Mouse (Mus musculus): ENCODE measurements around the gene Ttyh3. TPM values are rescaled to one million over a fixed set of nuclear protein-coding genes. Genes with fewer than 3 reads are reported as not detected.

Gene Ttyh3
- polyA plus RNA-seq, 1 experiment from 2014 or later, result 86.7 TPM

- no peak overlapping the region for H3K4me2 ChIP-seq (ENCODE audit: low read length)
- DNase-seq (no peak), ATAC-seq (ENCODE audit: low FRiP score, low TSS enrichment) (no peak)
- 14% methylated on average over 9 of the region's 9 CpGs for WGBS
- no peaks in the 10 kb centered on the region for H3K27me3 ChIP-seq (ENCODE audit: control insufficient read depth, insufficient read depth, low read length)
- H3K27ac ChIP-seq (replicated peaks; ENCODE audit: low read depth, low read length), result no peak overlapping the region
- H3K9ac ChIP-seq (replicated peaks; ENCODE audit: low read length), result no peak overlapping the region
- no peak overlapping the region for H3K4me3 ChIP-seq (replicated peaks; ENCODE audit: low read depth, low read length)
- H3K36me3 ChIP-seq (ENCODE audit: control insufficient read depth, insufficient read depth, low read length), result no peaks in the 10 kb centered on the region
- peaks cover 45% of the 10 kb centered on the region for H3K4me1 ChIP-seq (ENCODE audit: control insufficient read depth, insufficient read depth, low read length)
- H3K9me3 ChIP-seq (ENCODE audit: control insufficient read depth, low read length), result no peaks in the 10 kb centered on the region
These were observed 69.6 kb downstream of the Ttyh3 start for GRCm38 (mm10) chr5:140579221-140579620.

GRCm38 (mm10) chr5:140575381-140575866 lies 73.4 kb downstream of the Ttyh3 start:
- Histone ChIP-seq H3K9me3 (ENCODE audit: control insufficient read depth, low read length) (no peaks in the 10 kb centered on the region), H3K4me1 (ENCODE audit: control insufficient read depth, insufficient read depth, low read length) (peaks cover 17% of the 10 kb centered on the region), H3K4me3 (replicated peaks; ENCODE audit: low read depth, low read length) (no peak overlapping the region), H3K9ac (replicated peaks; ENCODE audit: low read length) (no peak overlapping the region), H3K4me2 (ENCODE audit: low read length) (no peak overlapping the region), H3K36me3 (ENCODE audit: control insufficient read depth, insufficient read depth, low read length) (no peaks in the 10 kb centered on the region), H3K27me3 (ENCODE audit: control insufficient read depth, insufficient read depth, low read length) (no peaks in the 10 kb centered on the region), H3K27ac (replicated peaks; ENCODE audit: low read depth, low read length) (no peak overlapping the region)
- no peak for DNase-seq
- 74% methylated on average over 5 of the region's 5 CpGs for WGBS
- ATAC-seq (ENCODE audit: low FRiP score, low TSS enrichment), result no peak

- H3K27me3 ChIP-seq (ENCODE audit: control insufficient read depth, insufficient read depth, low read length), result no peaks in the 10 kb centered on the region
- ATAC-seq (ENCODE audit: low FRiP score, low TSS enrichment) (no peak), DNase-seq (no peak)
- no peak overlapping the region for H3K4me3 ChIP-seq (replicated peaks; ENCODE audit: low read depth, low read length)
- H3K4me1 ChIP-seq (ENCODE audit: control insufficient read depth, insufficient read depth, low read length), result no peaks in the 10 kb centered on the region
- WGBS, result 85% methylated on average over 6 of the region's 6 CpGs
- H3K9me3 ChIP-seq (ENCODE audit: control insufficient read depth, low read length), result no peaks in the 10 kb centered on the region
- no peak overlapping the region for H3K9ac ChIP-seq (replicated peaks; ENCODE audit: low read length)
- no peak overlapping the region for H3K27ac ChIP-seq (replicated peaks; ENCODE audit: low read depth, low read length)
- H3K4me2 ChIP-seq (ENCODE audit: low read length), result no peak overlapping the region
- no peaks in the 10 kb centered on the region for H3K36me3 ChIP-seq (ENCODE audit: control insufficient read depth, insufficient read depth, low read length)
These were observed 76.2 kb downstream of the Ttyh3 start for GRCm38 (mm10) chr5:140572611-140573010.

- H3K4me3 ChIP-seq (replicated peaks; ENCODE audit: low read depth, low read length), result no peak overlapping the region
- H3K36me3 ChIP-seq (ENCODE audit: control insufficient read depth, insufficient read depth, low read length), result no peaks in the 10 kb centered on the region
- H3K9me3 ChIP-seq (ENCODE audit: control insufficient read depth, low read length), result no peaks in the 10 kb centered on the region
- no peak overlapping the region for H3K4me2 ChIP-seq (ENCODE audit: low read length)
- WGBS, result 58% methylated on average over 10 of the region's 10 CpGs
- no peak for ATAC-seq (ENCODE audit: low FRiP score, low TSS enrichment)
- H3K27ac ChIP-seq (replicated peaks; ENCODE audit: low read depth, low read length), result no peak overlapping the region
- H3K9ac ChIP-seq (replicated peaks; ENCODE audit: low read length), result no peak overlapping the region
- H3K27me3 ChIP-seq (ENCODE audit: control insufficient read depth, insufficient read depth, low read length), result no peaks in the 10 kb centered on the region
- DNase-seq, result no peak
- no peaks in the 10 kb centered on the region for H3K4me1 ChIP-seq (ENCODE audit: control insufficient read depth, insufficient read depth, low read length)
These were observed 77.2 kb downstream of the Ttyh3 start for GRCm38 (mm10) chr5:140571673-140572072.

GRCm38 (mm10) chr5:140571201-140571600 lies 77.6 kb downstream of the Ttyh3 start:
- ATAC-seq (ENCODE audit: low FRiP score, low TSS enrichment) (no peak), DNase-seq (no peak)
- no peaks in the 10 kb centered on the region for H3K36me3 ChIP-seq (ENCODE audit: control insufficient read depth, insufficient read depth, low read length)
- no peak overlapping the region for H3K9ac ChIP-seq (replicated peaks; ENCODE audit: low read length)
- no peak overlapping the region for H3K27ac ChIP-seq (replicated peaks; ENCODE audit: low read depth, low read length)
- 70% methylated on average over 4 of the region's 4 CpGs for WGBS
- H3K27me3 ChIP-seq (ENCODE audit: control insufficient read depth, insufficient read depth, low read length), result no peaks in the 10 kb centered on the region
- no peak overlapping the region for H3K4me3 ChIP-seq (replicated peaks; ENCODE audit: low read depth, low read length)
- no peak overlapping the region for H3K4me2 ChIP-seq (ENCODE audit: low read length)
- H3K9me3 ChIP-seq (ENCODE audit: control insufficient read depth, low read length), result no peaks in the 10 kb centered on the region
- no peaks in the 10 kb centered on the region for H3K4me1 ChIP-seq (ENCODE audit: control insufficient read depth, insufficient read depth, low read length)

Other genes starting within 250 kb of the Ttyh3 start
- gene Eif3b, start 229.7 kb downstream of the Ttyh3 start, polyA plus RNA-seq (2014; fragmentation: Nextera tagmentation; extraction: Ambion mirVana), result 77.8 and 90.6 TPM in 2 replicates
- not detected in 2 replicates for gene Gm4869, start 203.4 kb downstream of the Ttyh3 start, polyA plus RNA-seq (2014; fragmentation: Nextera tagmentation; extraction: Ambion mirVana)
- gene Chst12, start 143.5 kb downstream of the Ttyh3 start, polyA plus RNA-seq (2014; fragmentation: Nextera tagmentation; extraction: Ambion mirVana), result 14.8 and 16.2 TPM in 2 replicates
- not detected in 2 replicates for gene Grifin, start 84.0 kb downstream of the Ttyh3 start, polyA plus RNA-seq (2014; fragmentation: Nextera tagmentation; extraction: Ambion mirVana)
- 20.5 and 25.2 TPM in 2 replicates for gene Lfng, start 41.7 kb downstream of the Ttyh3 start, polyA plus RNA-seq (2014; fragmentation: Nextera tagmentation; extraction: Ambion mirVana)
- gene Iqce, start 53.3 kb upstream of the Ttyh3 start, polyA plus RNA-seq (2014; fragmentation: Nextera tagmentation; extraction: Ambion mirVana), result 22.9 and 25.0 TPM in 2 replicates
- 18.3 and 19.0 TPM in 2 replicates for gene Brat1, start 56.0 kb upstream of the Ttyh3 start, polyA plus RNA-seq (2014; fragmentation: Nextera tagmentation; extraction: Ambion mirVana)
- gene Amz1, start 75.1 kb upstream of the Ttyh3 start, polyA plus RNA-seq (2014; fragmentation: Nextera tagmentation; extraction: Ambion mirVana), result 1.9 and 3.1 TPM in 2 replicates
- gene Gna12, start 181.4 kb upstream of the Ttyh3 start, polyA plus RNA-seq (2014; fragmentation: Nextera tagmentation; extraction: Ambion mirVana), result 21.6 and 22.5 TPM in 2 replicates